Mouse (Mus musculus) liver, embryonic 11.5 days (tissue): ENCODE data around the gene Cenpi. TPM values are rescaled to one million over a fixed set of nuclear protein-coding genes. Genes with fewer than 3 reads are reported as not detected.

Experiments used
- ATAC-seq: fragments of 200-750 bp; cut with Nextera tagmentation; replicated peaks from 2 replicates; pipeline ENCODE4 v1.8.0; 2017; ENCODE audit warnings: moderate number of reproducible peaks, mild to moderate bottlenecking, moderate TSS enrichment, moderate library complexity; ENCODE audit not compliant: low FRiP score
- DNase-seq: peaks from one replicate; pipeline ENCODE4 v3.0.0-alpha.2; 2017; ENCODE audit warnings: low spot score
- H3K27ac ChIP-seq: fragments of 300-500 bp; sonication (generic); 2 replicates; pipeline ENCODE4 v1.5.1; 2014; ENCODE audit warnings: mild to moderate bottlenecking, low read depth, low read length, control low read depth
- H3K27me3 ChIP-seq: fragments of 300-500 bp; sonication (generic); replicated peaks from 2 replicates; pipeline ENCODE4 v1.6.1; 2014; ENCODE audit warnings: low read length, mixed read lengths; ENCODE audit not compliant: control insufficient read depth, insufficient read depth
- H3K36me3 ChIP-seq: fragments of 300-500 bp; sonication (generic); 2 replicates; pipeline ENCODE4 v1.6.1; 2014; ENCODE audit warnings: mild to moderate bottlenecking, low read length, moderate library complexity, mixed read lengths; ENCODE audit not compliant: control insufficient read depth, insufficient read depth
- H3K4me1 ChIP-seq: fragments of 300-500 bp; sonication (generic); replicated peaks from 2 replicates; pipeline ENCODE4 v1.6.1; 2014; ENCODE audit warnings: low read length, mixed read lengths; ENCODE audit not compliant: control insufficient read depth, insufficient read depth
- H3K4me2 ChIP-seq: fragments of 300-500 bp; sonication (generic); 2 replicates; pipeline ENCODE4 v1.6.1; 2014; ENCODE audit warnings: mild to moderate bottlenecking, control low read depth, moderate library complexity
- H3K4me3 ChIP-seq: fragments of 300-500 bp; sonication (generic); 2 replicates; pipeline ENCODE4 v1.5.1; 2014; ENCODE audit warnings: low read depth, low read length, control low read depth
- H3K9ac ChIP-seq: fragments of 300-500 bp; sonication (generic); 2 replicates; pipeline ENCODE4 v1.6.1; 2014; ENCODE audit warnings: low read depth, low read length, control low read depth
- H3K9me3 ChIP-seq: fragments of 300-500 bp; sonication (generic); 2 replicates; pipeline ENCODE4 v1.6.1; 2016; ENCODE audit warnings: low read length, inconsistent platforms, mixed read lengths; ENCODE audit not compliant: control insufficient read depth
- whole genome bisulfite sequencing: fragments of 180-500 bp; shearing (Covaris S2); extraction: QIAGEN DNeasy Blood & Tissue Kit; methylation state at CpG from one replicate; pipeline ENCODE4 v1.1.7; 2014; 5-methylcytosine and 5-hydroxymethylcytosine counted together
- polyA plus RNA-seq: library from polyadenylated mRNA; unstranded; fragments of >200 nt; fragmentation: Nextera tagmentation; extraction: Ambion mirVana; gene quantifications from 2 replicates; pipeline ENCODE4 v1.2.1, GENCODE M21; 2014

Gene Cenpi
- polyA plus RNA-seq, 1 experiment from 2014 or later, result 34.3 TPM

GRCm38 (mm10) chrX:134374190-134374589 lies 66.3 kb downstream of the Cenpi start:
- H3K36me3 ChIP-seq, result no peaks in the 10 kb centered on the region
- H3K27ac ChIP-seq, result no peak overlapping the region
- no peak overlapping the region for H3K4me2 ChIP-seq
- H3K4me3 ChIP-seq, result no peak overlapping the region
- H3K9me3 ChIP-seq, result no peaks in the 10 kb centered on the region
- ATAC-seq (no peak), DNase-seq (no peak)
- 38% methylated on average over 1 of the region's 1 CpGs for WGBS
- H3K27me3 ChIP-seq, result no peaks in the 10 kb centered on the region
- H3K9ac ChIP-seq, result no peak overlapping the region
- no peaks in the 10 kb centered on the region for H3K4me1 ChIP-seq

DNA sequence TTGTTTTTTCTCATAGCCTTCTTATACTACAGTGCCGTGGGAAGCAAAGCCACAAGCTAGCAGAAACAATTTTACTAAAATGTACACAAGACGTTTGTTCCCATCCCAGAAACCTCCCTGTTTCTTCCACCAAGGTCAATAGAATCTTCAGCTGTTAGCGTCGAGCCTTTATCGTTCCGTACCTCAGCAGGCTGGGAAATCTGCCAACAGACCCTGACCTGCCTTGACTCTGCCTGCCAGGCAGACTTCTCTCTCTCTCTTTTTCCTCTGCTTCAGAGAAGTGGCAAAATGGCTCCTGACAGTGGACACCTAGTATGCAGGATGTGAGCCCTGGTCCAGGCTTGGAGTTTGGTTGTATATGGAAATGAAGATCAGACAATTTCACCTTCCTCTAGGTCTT lies 77.0 kb downstream of the Cenpi start:
- Histone ChIP-seq H3K4me1 (no peaks in the 10 kb centered on the region), H3K4me3 (no peak overlapping the region), H3K9me3 (no peaks in the 10 kb centered on the region), H3K27me3 (no peaks in the 10 kb centered on the region; the same call in 1 of the 2 replicates), H3K27ac (no peak overlapping the region), H3K36me3 (no peaks in the 10 kb centered on the region), H3K4me2 (no peak overlapping the region), H3K9ac (no peak overlapping the region)
- no peak for DNase-seq
- WGBS, result 82% methylated on average over 6 of the region's 6 CpGs
- ATAC-seq, result no peak

DNA sequence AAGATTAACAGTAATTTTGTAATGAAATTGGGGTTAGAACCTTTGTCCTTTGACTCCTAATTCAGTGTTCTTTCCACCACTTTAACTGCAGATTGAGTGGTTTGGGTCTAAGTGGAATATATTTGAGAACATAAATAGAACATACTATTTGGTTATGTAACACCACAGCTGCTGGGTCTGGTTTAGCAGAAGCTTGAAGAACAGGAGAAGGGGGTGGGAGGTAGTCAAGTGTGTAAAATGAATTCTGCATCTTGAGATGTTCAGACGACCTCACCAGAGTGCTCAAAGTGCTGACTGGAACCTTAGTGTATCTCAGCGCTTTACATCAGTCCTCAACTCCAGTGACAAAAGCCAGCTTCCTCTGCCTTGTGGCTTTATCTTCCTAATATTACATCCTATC lies 91.1 kb downstream of the Cenpi start:
- no peaks in the 10 kb centered on the region for H3K9me3 ChIP-seq
- H3K27ac ChIP-seq, result no peak overlapping the region
- H3K4me3 ChIP-seq, result no peak overlapping the region
- no peak overlapping the region for H3K9ac ChIP-seq
- ATAC-seq (no peak), DNase-seq (no peak)
- no peaks in the 10 kb centered on the region for H3K27me3 ChIP-seq
- no peaks in the 10 kb centered on the region for H3K36me3 ChIP-seq
- WGBS, result 51% methylated on average over 2 of the region's 2 CpGs
- no peak overlapping the region for H3K4me2 ChIP-seq
- no peaks in the 10 kb centered on the region for H3K4me1 ChIP-seq

DNA sequence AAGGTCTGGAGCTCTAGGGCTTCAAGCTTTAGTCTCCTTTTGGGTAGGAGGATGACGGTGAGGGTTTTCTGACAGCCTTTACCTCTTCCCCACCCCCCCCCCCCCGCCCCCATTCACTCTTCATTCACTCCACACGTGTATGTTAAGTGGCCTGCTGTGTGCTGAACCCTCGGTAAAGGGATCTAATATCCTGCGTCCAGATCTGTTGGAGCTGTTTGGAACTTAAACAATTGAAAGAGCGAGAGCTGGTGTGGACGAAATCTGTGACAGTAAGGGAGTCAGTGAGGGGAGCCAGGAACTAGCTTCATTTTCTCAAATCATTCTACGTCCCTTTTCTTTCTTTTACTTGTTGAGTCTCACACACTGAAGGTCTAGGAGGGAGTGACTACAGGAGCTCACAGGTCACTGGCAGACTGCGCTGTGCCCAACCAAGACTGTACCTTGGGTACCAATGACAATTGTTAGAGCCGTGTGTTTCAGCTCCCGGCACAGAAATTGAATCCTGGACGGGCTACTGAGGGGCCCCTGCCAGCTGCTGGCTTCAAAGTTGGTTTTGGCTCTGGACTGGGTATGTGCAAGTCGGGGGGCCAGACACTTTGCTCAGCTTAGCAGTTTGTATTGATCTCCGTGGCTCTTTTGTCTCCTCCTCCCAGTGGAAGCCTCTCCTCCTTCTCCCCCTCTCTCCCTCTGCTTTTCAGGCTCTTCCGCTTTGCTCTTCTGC lies 96.1 kb downstream of the Cenpi start, which contains the start of gene Drp2:
Gene Drp2, plus strand, starts transcription at position 689 of the 721 bp plus-strand sequence.
- DNase-seq, result no peak
- Histone ChIP-seq H3K4me2 (peak within 1 kb of the TSS; percentile 51), H3K27ac (no peak within 1 kb of the TSS), H3K9ac (no peak within 1 kb of the TSS), H3K27me3 (no peaks in the 10 kb centered on the region), H3K4me3 (peak within 1 kb of the TSS; percentile 24; the same call in 1 of the 2 replicates), H3K4me1 (no peaks in the 10 kb centered on the region), H3K9me3 (no peaks in the 10 kb centered on the region), H3K36me3 (no peaks in the 10 kb centered on the region)
- ATAC-seq, result no peak
- 49% methylated on average over 14 of the region's 15 CpGs for WGBS

DNA sequence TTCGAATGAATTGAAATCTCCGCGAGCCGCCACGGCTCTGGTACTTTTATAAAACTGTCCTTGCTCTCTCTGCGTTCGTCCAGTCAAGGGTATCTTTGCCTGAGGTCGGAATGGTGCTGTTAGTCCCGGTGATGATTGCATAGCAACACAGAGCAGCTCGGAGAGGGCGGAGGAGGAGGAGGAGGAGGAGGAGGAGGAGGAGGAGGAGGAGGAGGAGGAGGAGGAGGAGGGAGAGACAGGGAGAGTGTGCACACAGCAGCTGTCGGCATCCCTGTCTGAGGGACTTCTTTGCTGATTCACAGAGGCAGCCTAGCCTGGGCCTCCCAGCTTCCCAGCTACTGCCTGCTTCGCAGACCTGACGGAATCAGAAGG lies 96.7 kb downstream of the Cenpi start:
- ATAC-seq (no peak), DNase-seq (no peak)
- Histone ChIP-seq H3K27ac (no peak overlapping the region), H3K36me3 (no peaks in the 10 kb centered on the region), H3K9ac (no peak overlapping the region), H3K4me2 (peak overlapping the region; percentile 51), H3K4me3 (peak overlapping the region; percentile 24; the same call in 1 of the 2 replicates), H3K4me1 (no peaks in the 10 kb centered on the region), H3K27me3 (no peaks in the 10 kb centered on the region), H3K9me3 (no peaks in the 10 kb centered on the region)
- 46% methylated on average over 13 of the region's 14 CpGs for WGBS

GRCm38 (mm10) chrX:134409354-134409900 lies 101.5 kb downstream of the Cenpi start:
- 92% methylated on average over 6 of the region's 6 CpGs for WGBS
- no peak overlapping the region for H3K4me2 ChIP-seq
- DNase-seq, result no peak
- H3K9ac ChIP-seq, result no peak overlapping the region
- no peaks in the 10 kb centered on the region for H3K9me3 ChIP-seq
- no peak overlapping the region for H3K27ac ChIP-seq
- H3K4me1 ChIP-seq, result no peaks in the 10 kb centered on the region
- no peaks in the 10 kb centered on the region for H3K36me3 ChIP-seq
- no peak overlapping the region for H3K4me3 ChIP-seq
- no peaks in the 10 kb centered on the region for H3K27me3 ChIP-seq
- ATAC-seq, result no peak

- Histone ChIP-seq H3K36me3 (no peaks in the 10 kb centered on the region), H3K9ac (no peak overlapping the region), H3K9me3 (no peaks in the 10 kb centered on the region), H3K4me1 (no peaks in the 10 kb centered on the region), H3K27me3 (no peaks in the 10 kb centered on the region), H3K4me3 (no peak overlapping the region), H3K27ac (no peak overlapping the region), H3K4me2 (no peak overlapping the region)
- DNase-seq (no peak), ATAC-seq (no peak)
- 67% methylated on average over 1 of the region's 1 CpGs for WGBS
These were observed 104.2 kb downstream of the Cenpi start for GRCm38 (mm10) chrX:134412096-134412495.
